Comparison of ENCODE assay signal across 12 mouse cellular contexts in the genomic region with DNA sequence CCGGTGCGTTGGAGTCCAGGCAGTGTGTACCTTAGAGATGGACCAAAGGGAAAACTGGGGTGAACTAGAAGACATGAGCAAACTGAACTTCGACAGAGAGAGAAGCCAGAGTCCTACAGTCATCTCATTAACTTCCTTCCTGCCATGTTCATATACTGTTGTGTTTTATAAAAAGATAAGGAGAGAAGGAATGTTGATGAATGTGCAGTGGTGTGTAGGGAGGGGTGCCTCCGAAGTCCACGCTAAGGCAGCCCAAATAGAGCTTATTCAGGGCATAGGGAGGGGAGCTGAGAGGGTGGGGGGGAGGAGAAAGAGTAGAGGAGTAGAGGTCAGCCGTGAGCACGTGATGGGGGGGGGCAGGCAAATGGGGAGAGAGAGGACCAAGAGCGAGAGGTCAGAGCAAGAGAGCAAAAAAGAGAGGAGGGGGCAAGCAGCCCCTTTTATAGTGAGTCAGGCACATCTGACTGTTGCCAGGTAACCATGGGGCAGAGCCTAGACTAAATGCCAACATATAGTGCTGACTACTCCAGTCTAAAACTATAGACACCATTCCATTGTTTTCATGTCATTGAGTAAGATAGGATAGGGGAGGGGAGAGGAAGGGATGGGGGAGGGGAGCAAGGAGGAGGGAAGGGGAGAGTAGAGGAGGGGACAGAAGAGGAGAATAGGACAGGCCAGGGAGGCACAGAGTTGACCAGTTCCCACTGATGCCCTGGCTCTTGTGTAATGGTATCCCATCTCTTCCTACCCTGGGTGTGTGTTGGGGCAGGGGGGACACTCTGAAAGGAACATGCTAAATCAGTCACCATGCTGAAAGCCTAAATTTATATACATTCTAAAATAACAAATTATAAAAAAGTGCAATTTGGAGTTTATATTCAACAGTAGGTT.
DNase-seq lines count a peak whose midpoint lies in the region; ATAC-seq and TF ChIP-seq lines count a peak whose summit lies in the region.
"Had no signal": no experiment of that assay in that cellular context is flagged by ENCODE, and none has a peak within 500 bp of the region (broad histone marks: within the 10 kb centered on the region; RNA-seq: fewer than 3 reads in every experiment).

No protein-coding gene starts in this region.

- peak; percentile 66 for ATAC-seq in heart, embryonic 14.5 days (ENCODE audit: insufficient number of reproducible peaks, insufficient read depth, low FRiP score, low read depth)
- peak; percentile 63 for ATAC-seq in lung, embryonic 16.5 days (ENCODE audit: low read depth)
- peak; percentile 41 for ATAC-seq in forebrain, embryonic 16.5 days
- ATAC-seq: Patski had no signal

- TF ChIP-seq POLR2A in lung, adult 2 months (IDR thresholded peaks at IDR 0.05; ENCODE audit: borderline replicate concordance, extremely low read depth, low read depth, low read length): no peak
- no peak for TF ChIP-seq POLR2A in myocyte (IDR thresholded peaks at IDR 0.05; ENCODE audit: insufficient read length, low read depth)

- no peaks in the 10 kb centered on the region for H3K27me3 ChIP-seq in heart, embryonic 14.5 days (ENCODE audit: control insufficient read depth, insufficient read depth, low read length)
- H3K27me3 ChIP-seq in lung, embryonic 16.5 days (ENCODE audit: control insufficient read depth, insufficient read depth, low read depth, low read length): no peaks in the 10 kb centered on the region
- H3K27me3 ChIP-seq in forebrain, embryonic 16.5 days (replicated peaks; ENCODE audit: control insufficient read depth, insufficient read depth, low read length): no peaks in the 10 kb centered on the region
- H3K27me3 ChIP-seq in myocyte (ENCODE audit: control insufficient read depth, insufficient read depth, insufficient read length): no peaks in the 10 kb centered on the region
- H3K27me3 ChIP-seq: liver, embryonic 15.5 days; Patski had no signal

- no peak overlapping the region for H3ac ChIP-seq in myocyte (ENCODE audit: control insufficient read depth, insufficient read length)

- no peak for DNase-seq in heart, adult 9 months (ENCODE audit: low spot score in 2 of 2)
- no peak for DNase-seq in lung, adult 2 months
- no peak for DNase-seq in retina, embryonic 14.5 days (ENCODE audit: low spot score)
- DNase-seq in T-cell, adult 2 months (ENCODE audit: low spot score): no peak
- DNase-seq: adrenal gland, postnatal 25 days; kidney, adult 9 months had no signal

- H3K4me3 ChIP-seq in heart, embryonic 14.5 days (ENCODE audit: control insufficient read depth in 1 of 2, insufficient read depth in 1 of 2, low read depth in 1 of 2, low read length in 2 of 2): no peak overlapping the region
- no peak overlapping the region for H3K4me3 ChIP-seq in lung, embryonic 16.5 days (ENCODE audit: low read length)
- H3K4me3 ChIP-seq in lung, adult 2 months (replicated peaks; ENCODE audit: extremely low read depth, low read depth, low read length): no peak overlapping the region
- H3K4me3 ChIP-seq in forebrain, embryonic 16.5 days (replicated peaks; ENCODE audit: low read length): no peak overlapping the region
- no peak overlapping the region for H3K4me3 ChIP-seq in myocyte
- H3K4me3 ChIP-seq: liver, embryonic 15.5 days had no signal

- no peaks in the 10 kb centered on the region for H3K9me3 ChIP-seq in heart, embryonic 14.5 days (ENCODE audit: control insufficient read depth, low read length)
- H3K9me3 ChIP-seq in lung, embryonic 16.5 days (ENCODE audit: control insufficient read depth, low read length): no peaks in the 10 kb centered on the region
- no peaks in the 10 kb centered on the region for H3K9me3 ChIP-seq in forebrain, embryonic 16.5 days (ENCODE audit: control insufficient read depth, low read length)
- H3K9me3 ChIP-seq: liver, embryonic 15.5 days had no signal

- H3K36me3 ChIP-seq in heart, embryonic 14.5 days (ENCODE audit: control insufficient read depth, insufficient read depth, low read length): no peaks in the 10 kb centered on the region
- H3K36me3 ChIP-seq in lung, embryonic 16.5 days (ENCODE audit: control insufficient read depth, insufficient read depth, low read length): no peaks in the 10 kb centered on the region
- H3K36me3 ChIP-seq in forebrain, embryonic 16.5 days (ENCODE audit: control insufficient read depth, insufficient read depth): no peaks in the 10 kb centered on the region
- H3K36me3 ChIP-seq in myocyte (ENCODE audit: control insufficient read depth, insufficient read depth): no peaks in the 10 kb centered on the region
- H3K36me3 ChIP-seq: liver, embryonic 15.5 days had no signal

- WGBS in heart, embryonic 14.5 days: 53% methylated on average over 8 of the region's 8 CpGs
- WGBS in lung, embryonic 16.5 days: 41% methylated on average over 8 of the region's 8 CpGs
- 47% methylated on average over 8 of the region's 8 CpGs for WGBS in lung, adult 2 months
- WGBS in forebrain, embryonic 16.5 days: 51% methylated on average over 8 of the region's 8 CpGs

- no peak for TF ChIP-seq CTCF in lung, adult 2 months (IDR thresholded peaks at IDR 0.05; ENCODE audit: insufficient read depth, low read length)

- no peaks in the 10 kb centered on the region for H3K79me2 ChIP-seq in myocyte (ENCODE audit: control insufficient read depth, insufficient read depth)

- H3K4me1 ChIP-seq in heart, embryonic 14.5 days (ENCODE audit: control insufficient read depth in 2 of 2, insufficient read depth in 2 of 2, low read length in 2 of 2): peaks cover 17 to 21% of the 10 kb centered on the region in 2 experiments
- peaks cover 14% of the 10 kb centered on the region for H3K4me1 ChIP-seq in lung, embryonic 16.5 days (replicated peaks; ENCODE audit: control insufficient read depth, insufficient read depth, low read length)
- no peaks in the 10 kb centered on the region for H3K4me1 ChIP-seq in lung, adult 2 months (ENCODE audit: control insufficient read depth, insufficient read depth, low read length)
- H3K4me1 ChIP-seq in forebrain, embryonic 16.5 days (replicated peaks; ENCODE audit: control insufficient read depth, insufficient read depth, low read length): peaks cover 11% of the 10 kb centered on the region
- H3K4me1 ChIP-seq: liver, embryonic 15.5 days had no signal

- peak overlapping the region; percentile 84 to 95 for H3K27ac ChIP-seq in heart, embryonic 14.5 days (replicated peaks in 1 of 2; ENCODE audit: control insufficient read depth in 1 of 2, insufficient read depth in 1 of 2, low read depth in 2 of 2, low read length in 2 of 2)
- peak overlapping the region; percentile 79 for H3K27ac ChIP-seq in lung, embryonic 16.5 days (ENCODE audit: low read length)
- H3K27ac ChIP-seq in forebrain, embryonic 16.5 days (ENCODE audit: low read length): no peak overlapping the region
- H3K27ac ChIP-seq: liver, embryonic 15.5 days had no signal

- peak overlapping the region; percentile 56 for H3K9ac ChIP-seq in heart, embryonic 14.5 days (ENCODE audit: low read length)
- no peak overlapping the region for H3K9ac ChIP-seq in lung, embryonic 16.5 days (ENCODE audit: low read length)
- no peak overlapping the region for H3K9ac ChIP-seq in forebrain, embryonic 16.5 days (replicated peaks; ENCODE audit: low read depth, low read length)
- H3K9ac ChIP-seq: liver, embryonic 15.5 days had no signal

- peak overlapping the region; percentile 29 for H3K4me2 ChIP-seq in heart, embryonic 14.5 days (ENCODE audit: low read length)
- no peak overlapping the region for H3K4me2 ChIP-seq in lung, embryonic 16.5 days (ENCODE audit: low read depth, low read length)
- no peak overlapping the region for H3K4me2 ChIP-seq in forebrain, embryonic 16.5 days (ENCODE audit: low read length)
- peak overlapping the region; percentile 51 for H3K4me2 ChIP-seq in myocyte (ENCODE audit: low read depth)
- H3K4me2 ChIP-seq: liver, embryonic 15.5 days had no signal

TF ChIP-seq in myocyte, 11 proteins besides CTCF, POLR2A, EP300 and RAD21:
- TF ChIP-seq MYOG (IDR thresholded peaks at IDR 0.05; ENCODE audit: control insufficient read depth in 1 of 3, insufficient read depth in 1 of 3, insufficient read length in 2 of 3, low read depth in 2 of 3): no peak
- no peak for TF ChIP-seq SRF (IDR thresholded peaks at IDR 0.05; ENCODE audit: control insufficient read depth, insufficient read length, low read depth)
- TF ChIP-seq TCF12 (IDR thresholded peaks at IDR 0.05; ENCODE audit: insufficient read depth, poor library complexity, severe bottlenecking): no peak
- no peak for TF ChIP-seq CEBPB (IDR thresholded peaks at IDR 0.05; ENCODE audit: insufficient read depth, poor library complexity, severe bottlenecking)
- no peak for TF ChIP-seq MYOD1 (IDR thresholded peaks at IDR 0.05; ENCODE audit: control insufficient read depth in 1 of 3, insufficient read length in 2 of 3, low read depth in 2 of 3)
- no peak for TF ChIP-seq E2F4 (IDR thresholded peaks at IDR 0.05; ENCODE audit: insufficient read depth)
- no peak for TF ChIP-seq TCF3 (IDR thresholded peaks at IDR 0.05; ENCODE audit: insufficient read length, low read depth)
- no peak for TF ChIP-seq POLR2AphosphoS2 (IDR thresholded peaks at IDR 0.05; ENCODE audit: insufficient read length, low read depth)
- TF ChIP-seq REST (IDR thresholded peaks at IDR 0.05; ENCODE audit: insufficient read depth, insufficient read length): no peak
- TF ChIP-seq MAX (IDR thresholded peaks at IDR 0.05; ENCODE audit: low read depth): no peak
- no peak for TF ChIP-seq USF1 (IDR thresholded peaks at IDR 0.05; ENCODE audit: low read depth)
TF ChIP-seq in myocyte: peak in this region for 0.

Comparison
In these comparisons a context has a peak if more than half of its experiments do, and no peak if none do; other contexts are left out.
1. H3K4me2 ChIP-seq: peak in heart, embryonic 14.5 days (single experiment) and myocyte (single experiment); none in lung, embryonic 16.5 days (single experiment) and forebrain, embryonic 16.5 days (single experiment).
2. Peak in every context shown above with its lines, with median percentiles within 50 percentile points of each other: ATAC-seq.